Mouse (Mus musculus): ENCODE measurements around the gene Cep44. TPM values are rescaled to one million over a fixed set of nuclear protein-coding genes. Genes with fewer than 3 reads are reported as not detected.

The Cep44 gene
- polyA plus RNA-seq, 1 experiment from 2014 or later, result 28.2 TPM

- Histone ChIP-seq H3K36me3 (ENCODE audit: control insufficient read depth, insufficient read depth, low read length) (no peaks in the 10 kb centered on the region), H3K4me1 (ENCODE audit: control insufficient read depth, insufficient read depth, low read length) (no peaks in the 10 kb centered on the region), H3K9me3 (replicated peaks; ENCODE audit: control insufficient read depth, low read length) (no peaks in the 10 kb centered on the region), H3K4me2 (no peak overlapping the region), H3K27me3 (ENCODE audit: control insufficient read depth, insufficient read depth, low read length) (no peaks in the 10 kb centered on the region), H3K4me3 (ENCODE audit: low read depth, low read length) (no peak overlapping the region), H3K27ac (ENCODE audit: low read depth, low read length) (no peak overlapping the region), H3K9ac (ENCODE audit: low read depth, low read length) (no peak overlapping the region)
- no peak for ATAC-seq (replicated peaks; ENCODE audit: insufficient number of reproducible peaks, low FRiP score, low TSS enrichment)
- 74% methylated on average over 6 of the region's 6 CpGs for WGBS (ENCODE audit: insufficient replicate concordance)
Measured at GRCm38 (mm10) chr8:56518848-56519247, 32.0 kb downstream of the Cep44 start.

- Histone ChIP-seq H3K27me3 (ENCODE audit: control insufficient read depth, insufficient read depth, low read length) (no peaks in the 10 kb centered on the region), H3K4me2 (no peak overlapping the region), H3K4me1 (ENCODE audit: control insufficient read depth, insufficient read depth, low read length) (no peaks in the 10 kb centered on the region), H3K9me3 (replicated peaks; ENCODE audit: control insufficient read depth, low read length) (no peaks in the 10 kb centered on the region), H3K9ac (ENCODE audit: low read depth, low read length) (no peak overlapping the region), H3K4me3 (ENCODE audit: low read depth, low read length) (no peak overlapping the region), H3K27ac (ENCODE audit: low read depth, low read length) (no peak overlapping the region), H3K36me3 (ENCODE audit: control insufficient read depth, insufficient read depth, low read length) (no peaks in the 10 kb centered on the region)
- WGBS (ENCODE audit: insufficient replicate concordance), result 69% methylated on average over 4 of the region's 4 CpGs
- no peak for ATAC-seq (replicated peaks; ENCODE audit: insufficient number of reproducible peaks, low FRiP score, low TSS enrichment)
Measured at GRCm38 (mm10) chr8:56508952-56509479, 41.8 kb downstream of the Cep44 start.

- no peak overlapping the region for H3K27ac ChIP-seq (ENCODE audit: low read depth, low read length)
- no peak overlapping the region for H3K4me3 ChIP-seq (ENCODE audit: low read depth, low read length)
- 71% methylated on average over 3 of the region's 3 CpGs for WGBS (ENCODE audit: insufficient replicate concordance)
- H3K9ac ChIP-seq (ENCODE audit: low read depth, low read length), result no peak overlapping the region
- no peaks in the 10 kb centered on the region for H3K9me3 ChIP-seq (replicated peaks; ENCODE audit: control insufficient read depth, low read length)
- H3K36me3 ChIP-seq (ENCODE audit: control insufficient read depth, insufficient read depth, low read length), result no peaks in the 10 kb centered on the region
- no peak for ATAC-seq (replicated peaks; ENCODE audit: insufficient number of reproducible peaks, low FRiP score, low TSS enrichment)
- no peak overlapping the region for H3K4me2 ChIP-seq
- no peaks in the 10 kb centered on the region for H3K27me3 ChIP-seq (ENCODE audit: control insufficient read depth, insufficient read depth, low read length)
- H3K4me1 ChIP-seq (ENCODE audit: control insufficient read depth, insufficient read depth, low read length), result no peaks in the 10 kb centered on the region
Measured at GRCm38 (mm10) chr8:56508318-56508951, 42.4 kb downstream of the Cep44 start.

GRCm38 (mm10) chr8:56501911-56502310, 48.9 kb downstream of the Cep44 start:
- H3K4me2 ChIP-seq, result no peak overlapping the region
- no peaks in the 10 kb centered on the region for H3K36me3 ChIP-seq (ENCODE audit: control insufficient read depth, insufficient read depth, low read length)
- no peaks in the 10 kb centered on the region for H3K4me1 ChIP-seq (ENCODE audit: control insufficient read depth, insufficient read depth, low read length)
- H3K4me3 ChIP-seq (ENCODE audit: low read depth, low read length), result no peak overlapping the region
- H3K9me3 ChIP-seq (replicated peaks; ENCODE audit: control insufficient read depth, low read length), result no peaks in the 10 kb centered on the region
- H3K27me3 ChIP-seq (ENCODE audit: control insufficient read depth, insufficient read depth, low read length), result no peaks in the 10 kb centered on the region
- H3K27ac ChIP-seq (ENCODE audit: low read depth, low read length), result no peak overlapping the region
- H3K9ac ChIP-seq (ENCODE audit: low read depth, low read length), result no peak overlapping the region
- no peak for ATAC-seq (replicated peaks; ENCODE audit: insufficient number of reproducible peaks, low FRiP score, low TSS enrichment)

- no peak for ATAC-seq (replicated peaks; ENCODE audit: insufficient number of reproducible peaks, low FRiP score, low TSS enrichment)
- H3K4me1 ChIP-seq (ENCODE audit: control insufficient read depth, insufficient read depth, low read length), result no peaks in the 10 kb centered on the region
- H3K9ac ChIP-seq (ENCODE audit: low read depth, low read length), result no peak overlapping the region
- no peaks in the 10 kb centered on the region for H3K36me3 ChIP-seq (ENCODE audit: control insufficient read depth, insufficient read depth, low read length)
- no peak overlapping the region for H3K4me3 ChIP-seq (ENCODE audit: low read depth, low read length)
- H3K4me2 ChIP-seq, result no peak overlapping the region
- no peaks in the 10 kb centered on the region for H3K9me3 ChIP-seq (replicated peaks; ENCODE audit: control insufficient read depth, low read length)
- no peak overlapping the region for H3K27ac ChIP-seq (ENCODE audit: low read depth, low read length)
- WGBS (ENCODE audit: insufficient replicate concordance), result 41% methylated on average over 2 of the region's 2 CpGs
- no peaks in the 10 kb centered on the region for H3K27me3 ChIP-seq (ENCODE audit: control insufficient read depth, insufficient read depth, low read length)
Measured at GRCm38 (mm10) chr8:56489496-56489895, 61.4 kb downstream of the Cep44 start.

GRCm38 (mm10) chr8:56486006-56486405, 64.8 kb downstream of the Cep44 start:
- ATAC-seq (replicated peaks; ENCODE audit: insufficient number of reproducible peaks, low FRiP score, low TSS enrichment), result no peak

More at GRCm38 (mm10) chr8:56486006-56486405, 64.8 kb downstream of the Cep44 start:
- H3K27ac ChIP-seq (ENCODE audit: low read depth, low read length), result no peak overlapping the region
- no peaks in the 10 kb centered on the region for H3K4me1 ChIP-seq (ENCODE audit: control insufficient read depth, insufficient read depth, low read length)
- WGBS (ENCODE audit: insufficient replicate concordance), result 39% methylated on average over 3 of the region's 3 CpGs
- no peaks in the 10 kb centered on the region for H3K9me3 ChIP-seq (replicated peaks; ENCODE audit: control insufficient read depth, low read length)
- H3K36me3 ChIP-seq (ENCODE audit: control insufficient read depth, insufficient read depth, low read length), result no peaks in the 10 kb centered on the region
- H3K4me2 ChIP-seq, result no peak overlapping the region
- no peak overlapping the region for H3K4me3 ChIP-seq (ENCODE audit: low read depth, low read length)
- no peaks in the 10 kb centered on the region for H3K27me3 ChIP-seq (ENCODE audit: control insufficient read depth, insufficient read depth, low read length)
- no peak overlapping the region for H3K9ac ChIP-seq (ENCODE audit: low read depth, low read length)

Small RNAs within 50 kb of the gene (microRNA-seq; reads per million reads assigned to microRNA genes)
- gene Gm25992 (ENCODE audit: borderline number of aligned reads), result not detected

Other genes starting within 250 kb of the Cep44 start
- gene Fbxo8, start within 50 bp of the Cep44 start, polyA plus RNA-seq (2014; fragmentation: Nextera tagmentation; extraction: Ambion mirVana), result 43.2 and 45.0 TPM in 2 replicates

Measured in heart, embryonic 11.5 days (tissue).